Mouse (Mus musculus) limb, embryonic 11.5 days (tissue): ENCODE results near the gene Dact1. TPM values are rescaled to one million over a fixed set of nuclear protein-coding genes. Genes with fewer than 3 reads are reported as not detected.

ENCODE experiments used
- ATAC-seq: fragments of 200-750 bp; cut with Nextera tagmentation; 2 replicates; pipeline ENCODE4 v1.8.0; 2017; ENCODE audit warnings: low read depth; ENCODE audit not compliant: insufficient number of reproducible peaks, low FRiP score, low TSS enrichment
- DNase-seq: peaks from one replicate; pipeline ENCODE4 v3.0.0-alpha.2; 2015; ENCODE audit warnings: low spot score
- H3K27ac ChIP-seq: fragments of 300-500 bp; sonication (generic); replicated peaks from 2 replicates; pipeline ENCODE4 v1.5.1; 2014; ENCODE audit warnings: low read depth, mild to moderate bottlenecking, low read length
- H3K27me3 ChIP-seq: fragments of 300-500 bp; sonication (generic); 2 replicates; pipeline ENCODE4 v1.6.1; 2014; ENCODE audit warnings: mild to moderate bottlenecking, low read length, mixed read lengths; ENCODE audit not compliant: control insufficient read depth, insufficient read depth
- H3K36me3 ChIP-seq: fragments of 300-500 bp; sonication (generic); 2 replicates; pipeline ENCODE4 v1.6.1; 2014; ENCODE audit warnings: mild to moderate bottlenecking, low read length, moderate library complexity, mixed read lengths; ENCODE audit not compliant: control insufficient read depth, insufficient read depth
- H3K4me1 ChIP-seq: fragments of 300-500 bp; sonication (generic); 2 replicates; pipeline ENCODE4 v1.6.1; 2014; ENCODE audit warnings: low read length, mixed read lengths; ENCODE audit not compliant: control insufficient read depth, insufficient read depth
- H3K4me2 ChIP-seq: fragments of 300-500 bp; sonication (generic); 2 replicates; pipeline ENCODE4 v1.6.1; 2014; ENCODE audit warnings: low read depth, mild to moderate bottlenecking, moderate library complexity; ENCODE audit not compliant: severe bottlenecking
- H3K4me3 ChIP-seq: fragments of 300-500 bp; sonication (generic); 2 replicates; pipeline ENCODE4 v1.5.1; 2014; ENCODE audit warnings: low read depth, low read length
- H3K9ac ChIP-seq: fragments of 300-500 bp; sonication (generic); 2 replicates; pipeline ENCODE4 v1.6.1; 2014; ENCODE audit warnings: mild to moderate bottlenecking, low read length
- H3K9me3 ChIP-seq: fragments of 300-500 bp; sonication (generic); 2 replicates; pipeline ENCODE4 v1.6.1; 2016; ENCODE audit warnings: low read length; ENCODE audit not compliant: control insufficient read depth
- WGBS: fragments of 180-500 bp; shearing (Covaris S2); extraction: QIAGEN DNeasy Blood & Tissue Kit; methylation state at CpG from one replicate; pipeline ENCODE4 v1.1.7; 2014; 5-methylcytosine and 5-hydroxymethylcytosine counted together
- polyA plus RNA-seq: library from polyadenylated mRNA; unstranded; fragments of >200 nt; fragmentation: Nextera tagmentation; extraction: Ambion mirVana; gene quantifications from 2 replicates; pipeline ENCODE4 v1.2.1, GENCODE M21; 2014

Gene Dact1
- polyA plus RNA-seq, 1 experiment from 2014 or later = 17.6 TPM

GRCm38 (mm10) chr12:71319536-71319935, 9.9 kb downstream of the Dact1 start:
- DNase-seq = no peak
- no peak overlapping the region for H3K9ac ChIP-seq
- 92% methylated on average over 4 of the region's 4 CpGs for WGBS
- no peak overlapping the region for H3K4me2 ChIP-seq
- ATAC-seq = no peak
- H3K27me3 ChIP-seq = no peaks in the 10 kb centered on the region
- no peaks in the 10 kb centered on the region for H3K4me1 ChIP-seq
- H3K9me3 ChIP-seq = peaks cover 5% of the 10 kb centered on the region; the same call in 1 of the 2 replicates
- H3K27ac ChIP-seq = no peak overlapping the region
- peaks cover 22% of the 10 kb centered on the region for H3K36me3 ChIP-seq
- H3K4me3 ChIP-seq = no peak overlapping the region

- no peaks in the 10 kb centered on the region for H3K9me3 ChIP-seq
- H3K27me3 ChIP-seq = no peaks in the 10 kb centered on the region
- no peak for DNase-seq
- H3K36me3 ChIP-seq = no peaks in the 10 kb centered on the region
- no peak overlapping the region for H3K9ac ChIP-seq
- H3K4me2 ChIP-seq = no peak overlapping the region
- ATAC-seq = no peak
- WGBS = 54% methylated on average over 3 of the region's 3 CpGs
- H3K4me1 ChIP-seq = peaks cover 8% of the 10 kb centered on the region
- no peak overlapping the region for H3K27ac ChIP-seq
- no peak overlapping the region for H3K4me3 ChIP-seq
These were observed 23.0 kb downstream of the Dact1 start for GRCm38 (mm10) chr12:71332646-71333045.

GRCm38 (mm10) chr12:71333561-71333960, 23.9 kb downstream of the Dact1 start:
- Histone ChIP-seq H3K4me1 (peaks cover 8% of the 10 kb centered on the region), H3K27ac (0 out of 2 replicates have a peak overlapping the region, but pooled peaks have one; percentile 30), H3K9ac (0 out of 2 replicates have a peak overlapping the region, but pooled peaks have one; percentile 27), H3K4me3 (no peak overlapping the region), H3K9me3 (no peaks in the 10 kb centered on the region), H3K36me3 (no peaks in the 10 kb centered on the region), H3K27me3 (no peaks in the 10 kb centered on the region), H3K4me2 (no peak overlapping the region)
- DNase-seq (no peak), ATAC-seq (no peak)
- 50% methylated on average over 5 of the region's 5 CpGs for WGBS

- Histone ChIP-seq H3K36me3 (no peaks in the 10 kb centered on the region), H3K9ac (no peak overlapping the region), H3K4me2 (no peak overlapping the region), H3K27me3 (no peaks in the 10 kb centered on the region), H3K4me3 (no peak overlapping the region), H3K4me1 (peaks cover 8% of the 10 kb centered on the region), H3K9me3 (no peaks in the 10 kb centered on the region), H3K27ac (no peak overlapping the region)
- 49% methylated on average over 11 of the region's 11 CpGs for WGBS
- DNase-seq (no peak), ATAC-seq (no peak)
These were observed 27.4 kb downstream of the Dact1 start for GRCm38 (mm10) chr12:71337025-71337582.

- H3K27ac ChIP-seq = no peak overlapping the region
- H3K4me3 ChIP-seq = no peak overlapping the region
- H3K4me1 ChIP-seq = peaks cover 8% of the 10 kb centered on the region
- WGBS = 65% methylated on average over 6 of the region's 6 CpGs
- H3K9me3 ChIP-seq = no peaks in the 10 kb centered on the region
- H3K9ac ChIP-seq = no peak overlapping the region
- ATAC-seq (no peak), DNase-seq (no peak)
- no peaks in the 10 kb centered on the region for H3K27me3 ChIP-seq
- no peaks in the 10 kb centered on the region for H3K36me3 ChIP-seq
- H3K4me2 ChIP-seq = no peak overlapping the region
These were observed 28.3 kb downstream of the Dact1 start for GRCm38 (mm10) chr12:71337896-71338463.

- no peak for DNase-seq
- 81% methylated on average over 16 of the region's 16 CpGs for WGBS
- Histone ChIP-seq H3K36me3 (no peaks in the 10 kb centered on the region), H3K9me3 (no peaks in the 10 kb centered on the region), H3K4me2 (no peak overlapping the region), H3K9ac (no peak overlapping the region), H3K27ac (no peak overlapping the region), H3K27me3 (no peaks in the 10 kb centered on the region), H3K4me3 (no peak overlapping the region), H3K4me1 (no peaks in the 10 kb centered on the region)
- no peak for ATAC-seq
These were observed 29.6 kb downstream of the Dact1 start for GRCm38 (mm10) chr12:71339142-71339848.

- no peaks in the 10 kb centered on the region for H3K36me3 ChIP-seq
- no peak overlapping the region for H3K9ac ChIP-seq
- 45% methylated on average over 13 of the region's 13 CpGs for WGBS
- H3K4me3 ChIP-seq = no peak overlapping the region
- H3K9me3 ChIP-seq = no peaks in the 10 kb centered on the region
- ATAC-seq = no peak
- DNase-seq = no peak
- H3K27ac ChIP-seq = no peak overlapping the region
- H3K4me1 ChIP-seq = peaks cover 4% of the 10 kb centered on the region; the same call in 1 of the 2 replicates
- H3K27me3 ChIP-seq = no peaks in the 10 kb centered on the region
- H3K4me2 ChIP-seq = no peak overlapping the region
These were observed 32.7 kb downstream of the Dact1 start for GRCm38 (mm10) chr12:71342397-71342796.

GRCm38 (mm10) chr12:71345471-71345870, 35.8 kb downstream of the Dact1 start:
- H3K27ac ChIP-seq = no peak overlapping the region
- no peak overlapping the region for H3K4me2 ChIP-seq
- H3K4me3 ChIP-seq = no peak overlapping the region

More at GRCm38 (mm10) chr12:71345471-71345870, 35.8 kb downstream of the Dact1 start:
- no peak overlapping the region for H3K9ac ChIP-seq
- H3K27me3 ChIP-seq = no peaks in the 10 kb centered on the region
- no peak for ATAC-seq
- H3K9me3 ChIP-seq = no peaks in the 10 kb centered on the region
- no peaks in the 10 kb centered on the region for H3K36me3 ChIP-seq
- peak; percentile 35 for DNase-seq
- WGBS = 36% methylated on average over 7 of the region's 7 CpGs
- peaks cover 4% of the 10 kb centered on the region; the same call in 1 of the 2 replicates for H3K4me1 ChIP-seq
